Mouse (Mus musculus) Patski (cell line): Measurements from ENCODE around the gene Trarg1. TPM values are rescaled to one million over a fixed set of nuclear protein-coding genes. Genes with fewer than 3 reads are reported as not detected.
"Not testable (repeated sequence)": the region's sequence is repeated elsewhere in the genome, so short reads cannot be mapped to it uniquely, and the experiment has no call there.

Experiments used
- ATAC-seq: fragments of 100-300 bp; one replicate; pipeline ENCODE4 v1.8.0; 2021
- CTCF ChIA-PET: fragments of 350-600 bp; sonication (Branson Sonifier 250); formaldehyde crosslinking; loops from one replicate; lab custom pipeline; 2022; ENCODE audit warnings: inconsistent platforms; lab: Charles Lee
- POLR2A ChIA-PET: fragments of 350-600 bp; sonication (Branson Sonifier 250); formaldehyde crosslinking; loops from one replicate; lab custom pipeline; 2022; ENCODE audit warnings: antibody characterized with exemption, inconsistent platforms; lab: Charles Lee
- DNase-seq: peaks from one replicate; pipeline ENCODE4 v3.0.0-alpha.2; 2011; ENCODE audit warnings: low read depth, low spot score
- H3K27me3 ChIP-seq: fragments of 371-371 bp; one replicate; pipeline ENCODE4 v1.5.1; 2021
- CTCF ChIP-seq: fragments of 100-300 bp; IDR thresholded peaks from one replicate; pipeline ENCODE4 v1.5.1; 2021
- in situ Hi-C: fragments of 300-500 bp; cut with MboI; formaldehyde crosslinking; loops from 3 replicates; pipeline ENCODE4 v1.11.1; 2018; ENCODE audit warnings: low pct_unique_long_range_greater_than_20kb, mixed read lengths
- polyA plus RNA-seq: library from polyadenylated mRNA; unstranded; gene quantifications from one replicate; pipeline ENCODE4 v1.2.3, GENCODE M21; 2021

Trarg1 gene
- 0.05 TPM for polyA plus RNA-seq

DNA sequence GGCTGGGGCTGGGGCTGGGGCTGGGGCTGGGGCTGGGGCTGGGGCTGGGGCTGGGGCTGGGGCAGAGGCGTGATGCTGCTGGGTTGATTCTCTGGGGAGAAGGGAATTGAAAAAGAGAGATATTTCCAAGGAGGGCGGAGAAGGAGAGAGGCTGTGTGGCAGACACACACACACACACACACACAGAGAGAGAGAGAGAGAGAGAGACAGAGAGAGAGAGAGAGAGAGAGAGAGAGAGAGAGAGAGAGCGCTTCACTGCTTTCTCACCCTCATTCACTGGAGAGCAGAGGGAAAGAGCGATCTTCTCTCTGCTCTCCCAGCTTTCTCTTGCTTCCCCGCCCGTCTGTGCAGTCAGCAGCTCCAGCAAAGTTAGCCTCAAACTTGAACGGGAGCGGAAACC is at the start of gene Trarg1:
Gene Trarg1, plus strand, starts transcription at position 301 of the 400 bp plus-strand sequence.
- POLR2A ChIA-PET, ATAC-seq, DNase-seq, H3K27me3 ChIP-seq: not testable (repeated sequence)
- in situ Hi-C loops, result loop anchor here (5.0 kb wide), 1 partner anchor 83 kb away; the partner anchor contains the start of gene Gosr1
- CTCF ChIA-PET, result interaction anchor here (0.8 to 0.9 kb wide), 2 partner anchors 60 to 66 kb away, joined by 4 read pairs; no protein-coding TSS in a partner anchor

DNA sequence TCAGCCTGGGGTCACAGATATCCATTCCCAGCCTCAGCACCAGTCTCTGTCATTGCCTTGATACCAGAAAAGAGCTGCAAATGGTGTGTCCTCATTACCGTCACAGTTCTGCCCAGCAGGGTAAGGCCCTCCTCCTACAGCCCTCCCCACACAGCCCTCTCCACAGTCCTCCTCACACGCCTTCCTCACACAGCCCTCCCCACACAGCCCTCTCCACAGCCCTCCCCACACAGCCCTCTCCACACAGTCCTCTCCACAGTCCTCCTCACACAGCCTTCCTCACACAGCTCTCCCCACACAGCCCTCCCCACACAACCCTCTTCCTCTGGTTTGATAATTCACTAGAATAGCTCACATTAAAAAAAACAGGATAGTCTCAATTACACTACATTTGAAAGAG is 49.6 kb upstream of the Trarg1 start:
- no peak for ATAC-seq
- H3K27me3 ChIP-seq, result no peaks in the 10 kb centered on the region
- ChIA-PET POLR2A (interaction anchor here (0.6 kb wide), 3 partner anchors 93 to 365 kb away, joined by 3 to 4 read pairs (median 3); no protein-coding TSS in a partner anchor), CTCF (interaction anchor here (2.0 kb wide), 1 partner anchor 16 kb away, joined by 7 read pairs; no protein-coding TSS in a partner anchor)
- no peak for TF ChIP-seq CTCF
- in situ Hi-C loops, result no loop called here
- no peak for DNase-seq

DNA sequence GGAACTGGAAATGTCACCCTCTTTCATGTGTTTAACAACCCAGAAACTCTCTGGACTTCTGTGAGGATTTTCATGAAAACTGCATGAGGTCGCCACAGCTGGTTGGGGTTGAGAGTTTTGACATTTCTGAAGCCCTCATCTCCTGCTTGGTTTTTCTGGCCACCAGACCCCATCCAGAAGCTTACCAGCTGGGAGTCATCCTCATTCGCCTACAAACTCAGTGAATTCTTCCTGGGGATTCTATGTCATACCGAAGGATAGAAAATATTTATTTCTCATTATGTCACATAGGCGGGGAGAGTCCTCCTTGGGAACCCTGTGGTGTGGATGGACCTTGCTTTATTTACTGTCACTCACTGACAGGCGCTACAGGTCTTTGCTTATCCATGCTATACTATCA is 49.1 kb upstream of the Trarg1 start:
- in situ Hi-C loops, result no loop called here
- POLR2A ChIA-PET, result interaction anchor here (0.6 kb wide), 1 partner anchor 365 kb away, joined by 3 read pairs; no protein-coding TSS in a partner anchor
- CTCF ChIA-PET, result interaction anchor here (2.0 kb wide), 1 partner anchor 15 kb away, joined by 7 read pairs; no protein-coding TSS in a partner anchor
- no peak for TF ChIP-seq CTCF
- DNase-seq (no peak), ATAC-seq (no peak)
- no peaks in the 10 kb centered on the region for H3K27me3 ChIP-seq

DNA sequence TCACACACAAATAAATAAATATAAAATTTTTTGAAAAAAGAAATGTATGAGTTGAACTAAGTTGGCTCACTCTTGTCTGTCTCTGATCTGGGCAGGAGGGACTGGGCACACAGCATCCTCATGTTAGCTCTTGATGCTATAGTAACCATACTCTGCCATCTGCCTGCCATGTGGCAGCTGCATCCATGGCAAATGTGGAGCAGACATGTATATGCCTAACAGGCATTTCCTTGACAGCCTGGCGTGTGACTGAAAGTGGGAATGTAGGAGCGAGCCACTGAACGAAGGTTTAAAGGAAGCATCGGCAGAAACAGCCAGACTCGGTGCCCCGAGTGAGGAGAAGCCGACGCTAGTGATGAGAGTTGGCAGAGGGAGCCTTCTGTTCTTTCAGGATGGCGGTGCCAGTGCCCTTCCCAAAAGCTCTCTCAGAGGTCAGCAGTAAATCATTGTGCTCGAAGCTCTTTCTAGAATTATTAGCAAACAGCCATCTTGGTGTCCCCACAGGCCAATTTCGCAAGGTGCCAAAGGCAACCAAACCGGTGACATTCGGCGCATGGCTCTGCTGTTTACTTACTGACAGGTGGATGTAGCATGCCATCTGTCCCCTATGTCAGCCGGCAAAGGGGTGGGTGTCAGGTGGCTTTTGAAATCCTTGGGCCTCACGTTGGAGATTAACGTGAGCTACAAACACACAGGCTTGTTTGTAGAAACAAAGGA is 40.2 kb upstream of the Trarg1 start:
- TF ChIP-seq CTCF, result no peak
- in situ Hi-C loops, result no loop called here
- ChIA-PET POLR2A (no interaction called here), CTCF (no interaction called here)
- ATAC-seq (no peak), DNase-seq (no peak)
- no peaks in the 10 kb centered on the region for H3K27me3 ChIP-seq

DNA sequence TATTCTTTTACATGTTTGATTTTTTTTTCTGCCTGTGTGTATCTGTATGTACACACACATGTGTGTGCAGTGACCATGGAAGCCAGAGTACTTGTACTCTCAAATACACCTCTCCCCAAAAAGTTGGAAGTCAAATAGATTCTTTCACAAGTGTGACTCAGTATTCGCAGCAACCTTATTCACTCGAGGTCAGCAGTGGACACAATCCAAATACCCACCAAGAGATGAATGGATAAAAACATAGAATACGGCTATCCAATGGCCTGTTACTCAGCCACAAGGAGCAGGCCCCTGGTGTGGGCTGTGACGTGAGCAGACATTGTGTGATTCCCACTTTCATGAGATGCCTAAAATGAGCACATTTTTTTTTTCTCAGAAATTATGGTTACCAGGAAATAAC is 39.4 kb upstream of the Trarg1 start:
- ATAC-seq, result no peak
- ChIA-PET POLR2A (no interaction called here), CTCF (no interaction called here)
- TF ChIP-seq CTCF, result no peak
- H3K27me3 ChIP-seq, result no peaks in the 10 kb centered on the region
- no peak for DNase-seq
- in situ Hi-C loops, result loop anchor here (10.0 kb wide), 1 partner anchor 55 kb away; no protein-coding TSS in a partner anchor

DNA sequence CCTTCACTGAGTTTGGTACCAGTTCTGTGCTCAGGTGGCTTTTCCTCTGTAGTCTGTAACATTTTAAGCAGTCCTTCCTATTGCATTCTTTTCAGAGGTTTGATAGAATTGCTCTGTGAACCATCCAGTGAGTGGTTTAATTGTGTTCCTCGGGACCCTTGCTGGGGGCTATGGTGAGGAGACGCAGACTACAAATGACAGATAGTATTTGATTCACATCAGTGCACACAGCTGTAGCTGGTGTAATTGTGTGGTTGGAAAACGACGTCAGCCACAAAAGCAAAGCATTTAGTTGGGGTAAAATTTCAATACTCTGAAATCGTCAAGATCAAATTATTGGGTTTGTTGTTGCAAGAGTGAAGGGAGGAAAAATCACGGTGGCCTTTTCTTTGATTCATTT is 35.4 kb upstream of the Trarg1 start:
- ATAC-seq (no peak), DNase-seq (no peak)
- in situ Hi-C loops, result loop anchor here (10.0 kb wide), 1 partner anchor 59 kb away; no protein-coding TSS in a partner anchor
- CTCF ChIA-PET, result interaction anchor here (0.8 to 4.5 kb wide), 2 partner anchors 103 to 115 kb away, joined by 4 to 62 read pairs; no protein-coding TSS in a partner anchor
- POLR2A ChIA-PET, result no interaction called here
- TF ChIP-seq CTCF, result no peak
- no peaks in the 10 kb centered on the region for H3K27me3 ChIP-seq

DNA sequence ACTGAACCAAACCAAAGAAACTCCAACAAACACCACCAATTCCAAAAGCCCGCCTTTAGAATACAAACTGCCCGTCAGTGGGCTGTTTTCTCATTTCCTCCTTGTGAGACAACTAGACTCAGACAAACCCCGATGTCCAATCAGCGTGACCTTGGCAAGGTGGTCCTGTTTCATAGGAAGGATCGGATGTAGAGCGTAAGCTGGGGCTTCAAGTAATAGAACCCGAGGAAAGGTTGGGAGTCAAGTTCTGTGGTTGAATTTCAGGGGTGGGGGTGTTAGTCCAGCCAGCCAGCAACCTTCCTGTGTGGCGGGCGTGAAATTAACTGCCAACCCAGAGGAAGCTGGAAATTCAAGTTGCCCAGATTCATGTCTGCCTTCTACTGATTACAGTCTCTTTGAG is 34.6 kb upstream of the Trarg1 start:
- CTCF ChIA-PET, result interaction anchor here (0.9 to 4.5 kb wide), 19 partner anchors 15 to 224 kb away, joined by 3 to 62 read pairs (median 7); partner anchors contain the start of gene Abr
- POLR2A ChIA-PET, result no interaction called here
- no peak for TF ChIP-seq CTCF
- no peak for DNase-seq
- ATAC-seq, result no peak
- in situ Hi-C loops, result loop anchor here (5.0 to 10.0 kb wide), 3 partner anchors 60 to 193 kb away; no protein-coding TSS in a partner anchor
- no peaks in the 10 kb centered on the region for H3K27me3 ChIP-seq

DNA sequence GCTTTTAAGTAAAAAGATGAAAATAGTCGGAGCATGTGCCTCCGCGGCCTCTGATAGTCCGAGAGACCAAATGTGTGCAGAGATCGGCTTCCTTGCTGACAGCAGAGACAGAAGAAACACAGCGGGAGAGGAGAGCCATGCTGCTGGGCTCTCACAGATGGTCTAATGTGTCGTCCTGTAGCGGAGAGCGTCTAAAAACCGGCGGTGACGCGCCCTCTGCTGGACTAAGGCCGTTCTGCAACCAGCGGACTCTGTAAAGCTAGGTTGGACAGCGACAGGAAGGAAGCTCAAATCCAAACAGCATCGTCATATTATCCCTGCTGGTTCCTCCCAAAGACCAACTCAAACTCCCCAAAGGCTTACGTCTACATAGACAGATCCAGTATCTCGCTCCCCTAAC is 33.7 kb upstream of the Trarg1 start:
- in situ Hi-C loops, result loop anchor here (5.0 to 10.0 kb wide), 3 partner anchors 61 to 194 kb away; no protein-coding TSS in a partner anchor
- peak; percentile 98 for TF ChIP-seq CTCF
- ATAC-seq (peak; percentile 20), DNase-seq (peak; percentile 51)
- POLR2A ChIA-PET, result interaction anchor here (0.7 kb wide), 1 partner anchor 122 kb away, joined by 5 read pairs; no protein-coding TSS in a partner anchor
- H3K27me3 ChIP-seq, result no peaks in the 10 kb centered on the region
- CTCF ChIA-PET, result interaction anchor here (0.7 to 4.5 kb wide), 29 partner anchors 12 to 232 kb away, joined by 3 to 62 read pairs (median 5); partner anchors contain the start of gene Abr

DNA sequence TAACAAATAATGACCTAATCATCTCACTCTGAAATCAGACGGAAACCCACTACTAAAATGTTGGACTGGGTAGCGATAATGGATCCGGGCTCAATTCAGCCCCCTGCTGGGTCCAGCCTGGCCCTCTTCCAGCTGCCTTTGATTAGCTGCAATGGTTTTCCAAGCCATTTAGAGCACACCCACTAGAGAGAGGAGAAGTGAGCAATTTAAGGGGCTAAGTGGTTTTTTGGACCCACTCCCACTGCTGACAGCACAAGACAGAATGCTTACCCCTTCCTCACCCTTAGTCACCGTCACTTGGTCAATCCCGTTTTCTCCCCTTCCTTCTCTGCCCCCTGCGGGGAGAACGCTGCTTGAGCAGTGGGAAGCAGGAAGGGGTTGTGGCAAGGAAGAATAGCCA is 32.5 kb upstream of the Trarg1 start:
- ChIA-PET POLR2A (interaction anchor here (0.7 to 1.2 kb wide), 2 partner anchors 23 to 159 kb away, joined by 4 to 5 read pairs; no protein-coding TSS in a partner anchor), CTCF (interaction anchor here (1.3 to 4.5 kb wide), 13 partner anchors 13 to 201 kb away, joined by 3 to 62 read pairs (median 8); no protein-coding TSS in a partner anchor)
- ATAC-seq, result no peak
- no peaks in the 10 kb centered on the region for H3K27me3 ChIP-seq
- DNase-seq, result no peak
- TF ChIP-seq CTCF, result no peak
- in situ Hi-C loops, result loop anchor here (5.0 to 10.0 kb wide), 3 partner anchors 62 to 195 kb away; no protein-coding TSS in a partner anchor

DNA sequence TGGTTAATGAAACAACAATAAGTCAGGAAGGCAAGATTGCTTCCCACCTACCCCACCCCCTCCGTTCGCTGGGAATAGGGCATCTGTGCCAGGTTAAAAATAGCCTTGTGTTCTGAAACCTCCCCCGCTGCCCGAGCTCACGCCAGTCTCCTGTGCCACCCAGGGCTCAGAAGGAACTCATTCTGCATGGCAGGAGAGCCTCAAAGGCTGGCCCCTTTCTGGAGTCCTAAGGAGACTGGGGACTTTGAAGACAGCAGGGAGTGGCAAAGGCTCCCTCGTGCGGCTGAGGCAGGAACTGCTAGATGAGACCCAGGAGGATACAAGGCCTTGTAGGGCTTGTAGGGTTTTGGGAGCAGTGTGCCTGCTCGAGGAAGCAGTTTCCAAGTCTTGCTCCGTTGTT is 32.1 kb upstream of the Trarg1 start:
- in situ Hi-C loops, result loop anchor here (5.0 to 10.0 kb wide), 3 partner anchors 63 to 195 kb away; no protein-coding TSS in a partner anchor
- DNase-seq (no peak), ATAC-seq (peak; percentile 79)
- peak; percentile 97 for TF ChIP-seq CTCF
- no peaks in the 10 kb centered on the region for H3K27me3 ChIP-seq
- ChIA-PET CTCF (interaction anchor here (1.3 to 4.5 kb wide), 6 partner anchors 15 to 141 kb away, joined by 3 to 62 read pairs (median 10); no protein-coding TSS in a partner anchor), POLR2A (interaction anchor here (0.6 to 1.2 kb wide), 2 partner anchors 22 to 23 kb away, joined by 3 to 5 read pairs; no protein-coding TSS in a partner anchor)
